Mouse (Mus musculus) megakaryocyte-erythroid progenitor cell, adult 5 weeks (primary cell): ENCODE data around the gene Gusb. TPM values are rescaled to one million over a fixed set of nuclear protein-coding genes. Genes with fewer than 3 reads are reported as not detected.

Source experiments
- polyA plus RNA-seq: library from polyadenylated mRNA; stranded (reverse); fragments of >175 nt; gene quantifications from 2 replicates; pipeline ENCODE4 v1.2.3, GENCODE M21; 2012

The Gusb gene
- polyA plus RNA-seq: 49.1 and 57.2 TPM in 2 replicates

DNA sequence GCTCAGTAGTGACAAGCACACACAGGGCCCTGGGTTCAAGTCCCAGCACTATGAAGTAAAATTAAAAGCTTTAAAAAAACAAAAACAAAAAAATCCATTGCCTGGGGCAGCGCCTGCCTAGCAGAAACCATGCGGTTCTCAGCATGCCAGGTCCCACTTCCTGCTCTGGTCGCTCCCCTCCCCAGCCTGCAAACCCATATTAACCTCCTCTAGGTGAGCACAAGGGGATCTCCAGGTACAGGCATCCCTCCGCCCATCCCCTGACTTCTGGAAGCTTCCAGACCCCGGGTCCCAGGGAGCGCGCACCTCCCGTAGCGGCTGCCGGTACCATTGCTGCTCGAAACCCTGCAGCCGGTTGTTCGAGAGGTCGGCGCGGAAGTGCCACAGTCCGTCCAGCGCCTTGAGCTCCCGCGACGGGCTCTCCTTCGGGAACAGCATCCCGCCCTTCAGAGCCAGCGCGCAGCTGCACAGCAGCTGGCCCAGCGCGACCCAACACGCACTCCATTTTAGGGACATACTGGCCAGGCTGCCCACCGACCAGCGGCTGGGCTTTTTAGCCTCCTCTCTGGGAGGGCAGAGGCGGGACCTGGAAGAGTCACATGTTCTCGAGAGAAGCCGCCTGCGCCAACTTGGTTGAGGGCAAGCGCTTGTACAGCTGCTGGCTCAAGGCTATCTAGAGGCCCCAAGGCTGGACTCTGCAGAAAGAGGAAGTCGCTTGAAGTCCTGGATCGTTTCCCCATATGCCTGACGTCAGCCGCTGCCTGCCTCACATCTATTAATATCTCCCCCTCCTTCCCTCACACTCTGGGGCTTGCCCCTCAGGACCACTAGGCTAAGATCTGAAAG, at the start of gene Gusb:
Gusb (minus strand) TSS at position 749 of the 846 bp plus-strand sequence.

GRCm38 (mm10) chr5:130029142-130029897, 26.5 kb upstream of the Gusb start, which contains the start of the genes Asl and Crcp:
Gene Asl (minus strand): TSS chr5:130029247.
Gene Crcp (plus strand): TSS chr5:130029290.

DNA sequence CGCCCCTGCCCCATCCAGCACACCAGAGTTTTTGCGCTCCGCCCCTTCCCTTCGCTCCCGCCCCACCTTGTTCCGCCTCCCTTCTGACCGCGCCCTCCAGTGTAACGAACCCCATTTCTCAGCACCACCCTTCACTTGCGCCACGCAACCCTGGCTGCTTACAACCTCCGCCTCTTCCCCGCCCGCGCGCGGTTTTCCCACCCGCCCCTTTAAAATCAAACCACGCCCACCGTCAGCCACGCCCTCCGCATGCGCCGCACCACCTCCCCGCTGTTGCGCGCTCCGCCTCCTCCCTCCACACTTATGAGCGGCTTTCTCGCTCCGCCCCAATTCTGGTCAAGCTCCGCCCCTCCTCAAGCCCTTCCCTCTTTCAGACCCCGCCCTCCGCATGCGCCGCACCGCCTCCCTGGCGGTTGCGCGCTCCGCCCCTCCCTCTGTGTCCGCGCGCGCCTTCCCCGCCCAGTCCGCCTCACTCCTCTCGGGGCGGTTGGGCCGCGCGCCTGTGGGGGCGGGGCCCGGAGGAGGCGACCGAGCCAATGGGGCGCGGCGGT, 61.3 kb downstream of the Gusb start, which contains the start of gene Vkorc1l1:
Vkorc1l1 (plus strand) TSS at position 476 of the 551 bp plus-strand sequence.

Other genes starting within 250 kb of the Gusb start
- gene Psph, start 215.6 kb downstream of the Gusb start, polyA plus RNA-seq: 26.1 and 32.4 TPM in 2 replicates
- gene Sumf2, start 156.1 kb downstream of the Gusb start, polyA plus RNA-seq: 25.6 and 26.9 TPM in 2 replicates
- gene Chchd2, start 115.6 kb downstream of the Gusb start, polyA plus RNA-seq: 504 and 509 TPM in 2 replicates
- gene Zbed5, start 107.3 kb downstream of the Gusb start, polyA plus RNA-seq: 1.6 and 2.7 TPM in 2 replicates
- 0.03 and 0.34 TPM in 2 replicates for gene Phkg1, start 104.5 kb downstream of the Gusb start, polyA plus RNA-seq
- 1.5 and 3.0 TPM in 2 replicates for gene Nupr1l, start 94.5 kb downstream of the Gusb start, polyA plus RNA-seq
- 8.4 and 8.6 TPM in 2 replicates for gene Vkorc1l1, start 61.1 kb downstream of the Gusb start, polyA plus RNA-seq
- gene Asl, start 26.2 kb upstream of the Gusb start, polyA plus RNA-seq: 29.9 and 31.8 TPM in 2 replicates
- 9.2 and 12.2 TPM in 2 replicates for gene Crcp, start 26.2 kb upstream of the Gusb start, polyA plus RNA-seq
- gene Tpst1, start 70.3 kb upstream of the Gusb start, polyA plus RNA-seq: 16.3 and 18.6 TPM in 2 replicates
- gene Kctd7, start 141.8 kb upstream of the Gusb start, polyA plus RNA-seq: 6.0 and 12.9 TPM in 2 replicates
- gene Rabgef1, start 168.7 kb upstream of the Gusb start, polyA plus RNA-seq: 35.3 and 69.0 TPM in 2 replicates
- 50.6 and 50.8 TPM in 2 replicates for gene Tmem248, start 214.0 kb upstream of the Gusb start, polyA plus RNA-seq